Mouse (Mus musculus) common myeloid progenitor, adult 5-6 weeks (primary cell): Measurements from ENCODE around the gene Lrig1. TPM values are rescaled to one million over a fixed set of nuclear protein-coding genes. Genes with fewer than 3 reads are reported as not detected.

Source experiments
- ATAC-seq: replicated peaks from 2 replicates; pipeline ENCODE4 v1.8.0; 2016; ENCODE audit warnings: low read depth, mild to moderate bottlenecking, moderate TSS enrichment, inconsistent platforms; ENCODE audit not compliant: poor library complexity, severe bottlenecking
- total RNA-seq: library from RNA; stranded (forward); fragments of 200-1000, 187-1606 nt; gene quantifications from 2 replicates; pipeline ENCODE4 v1.2.3, GENCODE M21; 2017

Lrig1 gene
- total RNA-seq, 1 experiment from 2014 or later, result 3.8 TPM

DNA sequence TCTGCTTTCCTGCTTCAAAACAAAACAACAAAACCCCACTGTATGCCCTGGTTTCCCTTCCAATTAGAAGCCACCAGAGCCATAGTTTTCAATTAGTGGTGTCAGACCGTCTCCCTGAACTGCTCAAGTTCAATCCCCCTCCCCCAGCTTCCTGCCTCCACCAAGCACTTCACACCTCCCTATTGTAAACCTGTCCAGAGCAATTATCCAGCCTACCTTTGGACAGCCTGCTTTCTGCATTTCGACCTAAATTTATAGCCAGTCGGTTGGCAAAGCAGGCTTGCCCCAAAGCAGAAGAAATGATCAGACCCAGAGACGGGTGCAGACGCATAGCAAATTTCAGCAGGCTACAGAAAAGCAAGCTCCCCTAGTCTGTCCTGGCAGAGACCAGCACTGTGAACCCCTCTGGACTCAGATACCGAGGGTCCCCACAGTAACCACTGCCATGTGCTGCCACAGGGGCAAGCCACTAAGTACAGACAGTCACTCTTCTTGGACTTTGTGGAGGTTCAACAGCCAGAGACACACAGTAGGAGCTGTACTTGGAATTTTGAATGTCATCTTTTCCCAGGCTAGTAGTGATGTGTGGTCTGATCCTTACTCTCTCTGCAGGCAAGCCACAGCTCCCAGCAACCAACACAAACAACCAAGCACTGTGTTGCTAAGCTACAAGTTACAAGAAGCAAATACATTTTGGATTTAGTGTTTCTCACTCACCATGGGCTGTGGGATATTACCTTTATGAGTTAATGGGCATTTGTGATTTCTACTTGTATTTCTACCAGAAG lies 21.4 kb downstream of the Lrig1 start:
- ATAC-seq, result no peak

GRCm38 (mm10) chr6:94677448-94677847 lies 22.5 kb downstream of the Lrig1 start:
- ATAC-seq, result no peak

- no peak for ATAC-seq
These were observed 23.1 kb downstream of the Lrig1 start for GRCm38 (mm10) chr6:94676840-94677239.

GRCm38 (mm10) chr6:94676300-94676699 lies 23.7 kb downstream of the Lrig1 start:
- no peak for ATAC-seq

GRCm38 (mm10) chr6:94672426-94672825 lies 27.5 kb downstream of the Lrig1 start:
- ATAC-seq, result no peak

- ATAC-seq, result no peak
These were observed 30.6 kb downstream of the Lrig1 start for GRCm38 (mm10) chr6:94669370-94669769.

DNA sequence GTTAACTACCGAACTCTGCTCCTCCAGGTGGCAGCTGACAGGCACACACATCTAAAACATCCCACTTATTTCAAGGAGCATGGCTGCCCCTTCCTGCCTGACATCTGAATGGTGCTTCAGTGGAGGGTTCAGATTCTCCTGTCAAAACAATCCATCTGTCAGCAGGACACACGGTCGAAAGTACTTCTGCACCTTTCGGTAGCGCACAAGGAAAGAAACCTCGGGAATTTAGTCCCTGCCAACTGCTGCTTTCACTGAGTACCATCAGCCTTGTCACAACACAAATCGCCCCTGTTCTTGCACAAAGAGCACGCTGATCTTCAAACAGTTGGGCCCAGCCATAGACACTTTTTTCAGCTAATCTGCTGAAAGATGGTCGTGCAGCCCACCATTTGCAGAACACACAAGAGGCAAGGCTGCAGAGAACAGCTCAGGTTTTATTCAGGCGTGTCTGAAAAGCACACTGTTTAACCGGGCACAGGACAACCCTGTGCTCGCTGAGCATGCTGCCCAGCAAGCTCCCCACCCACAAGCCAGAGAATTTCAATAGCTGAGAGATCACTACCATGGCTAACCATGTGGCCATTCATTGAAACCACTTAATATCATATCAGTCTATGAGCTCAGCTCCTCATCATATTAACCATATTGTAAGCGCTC lies 31.6 kb downstream of the Lrig1 start:
- ATAC-seq, result no peak

DNA sequence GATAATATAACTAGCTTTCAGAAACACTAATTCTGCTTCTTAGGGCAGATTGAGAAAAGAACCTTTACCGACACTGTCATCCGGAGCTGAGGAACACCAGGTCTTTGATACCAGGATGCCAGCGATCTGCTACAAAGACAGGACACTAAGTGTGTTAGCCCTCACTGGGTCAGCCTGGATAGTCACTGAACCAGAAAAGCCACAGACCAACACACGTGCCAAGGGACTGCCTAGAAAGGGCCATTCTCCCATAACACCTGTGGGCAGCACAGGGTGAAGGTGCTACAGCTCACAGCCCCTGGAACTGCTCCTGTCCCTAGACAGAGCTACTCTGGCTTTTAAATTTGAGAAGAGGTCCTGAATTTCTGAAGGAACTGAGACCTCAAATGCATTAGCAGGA lies 32.8 kb downstream of the Lrig1 start:
- ATAC-seq, result no peak

GRCm38 (mm10) chr6:94666432-94667119 lies 33.4 kb downstream of the Lrig1 start:
- no peak for ATAC-seq

- ATAC-seq, result no peak
These were observed 34.3 kb downstream of the Lrig1 start for GRCm38 (mm10) chr6:94665677-94666076.

DNA sequence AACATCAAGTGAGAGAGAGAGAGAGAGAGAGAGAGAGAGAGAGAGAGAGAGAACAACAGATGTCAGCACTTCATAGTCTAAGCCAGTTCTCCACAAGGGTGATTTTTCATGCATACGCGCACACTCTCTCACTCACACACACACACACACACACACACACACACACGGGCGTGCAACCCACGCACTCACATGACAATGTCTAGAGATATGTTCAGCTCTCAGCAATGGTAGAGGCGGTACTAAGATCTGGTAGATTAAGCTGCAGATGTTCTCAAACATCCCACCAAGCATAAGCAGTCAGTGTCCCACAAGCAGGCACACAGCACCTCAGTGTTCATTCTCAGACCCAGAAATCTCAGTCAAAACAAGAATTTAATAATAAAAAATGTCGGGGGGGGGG lies 34.7 kb downstream of the Lrig1 start:
- ATAC-seq, result no peak

DNA sequence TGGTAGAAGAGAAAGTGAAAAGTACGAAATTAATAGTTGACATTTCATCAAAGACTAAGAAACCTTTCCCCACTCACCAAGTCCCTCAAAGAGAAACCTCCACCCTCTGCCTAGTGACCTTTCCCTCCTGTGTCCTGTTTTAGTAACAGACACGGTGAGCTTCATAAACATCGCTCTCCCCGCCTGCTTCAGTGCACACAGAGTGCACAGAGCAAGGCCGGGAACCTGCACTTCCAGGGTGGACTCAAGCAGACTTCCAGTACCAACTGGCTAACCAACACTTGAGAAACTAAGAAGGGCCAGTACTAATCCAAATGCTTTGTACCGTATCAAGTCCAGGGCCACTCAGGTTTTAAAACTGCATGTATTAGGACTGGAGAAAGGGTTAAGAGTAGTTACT lies 36.0 kb downstream of the Lrig1 start:
- no peak for ATAC-seq

GRCm38 (mm10) chr6:94661923-94662322 lies 38.0 kb downstream of the Lrig1 start:
- ATAC-seq, result no peak

DNA sequence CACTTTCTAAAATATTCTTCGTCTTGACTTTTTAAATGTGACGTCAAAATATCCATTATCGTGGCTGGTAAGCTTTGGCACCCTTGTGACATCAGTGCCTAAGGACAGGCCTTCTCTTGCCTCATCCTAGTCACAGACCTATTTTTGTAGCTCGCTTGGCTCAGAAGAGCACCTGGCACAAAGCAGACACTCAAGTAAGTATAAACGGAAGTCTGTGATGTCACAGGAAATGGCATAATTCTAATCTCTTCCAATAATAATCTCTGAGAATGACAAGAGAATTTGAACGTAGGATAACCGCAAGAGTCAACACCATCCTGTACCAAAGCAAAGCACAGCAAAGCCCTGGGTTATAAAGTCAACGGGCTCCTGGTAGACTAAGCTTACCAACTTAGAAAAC lies 38.6 kb downstream of the Lrig1 start:
- no peak for ATAC-seq

- no peak for ATAC-seq
These were observed 40.0 kb downstream of the Lrig1 start for GRCm38 (mm10) chr6:94659886-94660333.

DNA sequence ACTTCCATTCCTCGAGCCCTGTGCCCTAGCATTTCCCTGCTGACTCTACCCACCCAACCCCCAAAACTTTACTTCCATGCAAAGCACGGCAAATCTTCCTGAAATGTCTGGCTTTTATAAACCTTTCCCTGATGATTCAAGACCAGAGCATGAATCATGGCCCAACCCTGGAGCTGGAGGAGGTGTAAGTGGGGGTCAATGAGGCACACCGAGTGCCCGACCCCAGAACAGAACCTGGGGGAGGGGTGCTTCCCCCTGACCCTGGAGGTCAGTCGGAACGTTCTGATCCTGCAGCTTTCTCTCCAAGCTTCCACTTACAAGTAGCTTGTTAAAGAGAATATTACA lies 41.9 kb downstream of the Lrig1 start:
- ATAC-seq, result no peak

GRCm38 (mm10) chr6:94657204-94658135 lies 42.5 kb downstream of the Lrig1 start:
- no peak for ATAC-seq

DNA sequence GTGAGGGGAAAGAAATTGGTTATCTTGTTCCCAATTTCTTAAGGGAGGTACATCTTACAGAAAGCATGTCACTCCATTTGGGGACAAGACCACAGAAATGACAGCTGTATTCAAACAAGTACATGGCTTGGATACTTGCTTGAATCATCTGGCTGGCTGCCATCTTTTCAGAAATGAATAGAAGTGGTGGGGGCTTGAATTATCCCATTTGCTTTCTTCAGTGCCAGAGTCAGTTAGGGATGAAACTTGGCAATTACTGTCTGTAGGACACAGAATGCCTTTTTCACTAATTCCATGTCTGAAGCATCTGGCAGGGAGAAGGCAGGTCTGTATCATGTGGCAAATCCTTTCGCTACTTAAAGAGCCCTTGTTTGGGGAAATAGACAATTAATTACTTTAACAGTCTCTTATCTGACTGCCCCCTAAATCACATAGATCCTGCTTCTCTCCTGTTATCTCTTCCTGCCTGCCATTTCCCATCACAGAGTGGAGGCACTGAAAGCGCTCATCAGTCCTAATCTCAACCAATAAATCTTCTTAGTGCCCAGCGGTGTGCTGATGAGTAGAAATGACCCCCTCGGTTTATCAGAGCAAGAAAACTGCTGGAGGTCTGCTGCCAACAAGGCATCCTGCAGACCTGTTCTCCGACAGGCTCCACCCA lies 44.0 kb downstream of the Lrig1 start:
- no peak for ATAC-seq
